Mouse (Mus musculus): ENCODE data around the gene Gm10392. TPM values are rescaled to one million over a fixed set of nuclear protein-coding genes. Genes with fewer than 3 reads are reported as not detected.

The Gm10392 gene
- polyA plus RNA-seq, 1 experiment = not detected

DNA sequence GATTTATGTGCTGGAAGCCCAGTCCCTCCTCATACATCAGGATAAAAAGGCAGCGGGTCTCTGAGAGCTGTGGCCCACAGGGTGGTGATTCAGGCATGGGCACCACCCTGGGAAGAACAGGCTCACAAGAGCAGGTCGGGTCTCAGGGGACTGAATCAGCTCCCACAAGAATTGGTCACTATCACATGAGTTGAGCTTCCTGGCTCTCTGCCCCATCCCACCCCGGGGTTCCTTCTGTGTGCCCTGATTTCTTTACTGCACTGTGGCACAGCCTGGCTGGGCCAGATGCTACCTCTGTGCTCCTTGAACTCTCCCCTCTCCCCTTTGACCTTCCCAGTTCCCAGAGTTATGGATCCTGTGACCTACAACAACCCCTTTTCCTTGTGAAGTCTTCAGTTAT is 36.0 kb downstream of the Gm10392 start:
- WGBS = 70% methylated on average over 3 of the region's 3 CpGs
- Histone ChIP-seq H3K27me3 (replicated peaks; ENCODE audit: control insufficient read depth, insufficient read depth, low read length) (no peaks in the 10 kb centered on the region), H3K27ac (ENCODE audit: insufficient read depth, low read depth, low read length) (no peak overlapping the region), H3K4me1 (ENCODE audit: control insufficient read depth, insufficient read depth, low read length) (no peaks in the 10 kb centered on the region), H3K36me3 (ENCODE audit: control insufficient read depth, insufficient read depth, low read length) (no peaks in the 10 kb centered on the region), H3K4me3 (ENCODE audit: insufficient read depth, low read depth, low read length) (no peak overlapping the region)
- no peak for TF ChIP-seq POLR2A (IDR thresholded peaks at IDR 0.05; ENCODE audit: low read depth, low read length)
- TF ChIP-seq CTCF (conservative IDR thresholded peaks at IDR 0.05; ENCODE audit: insufficient read depth, insufficient read length, low read depth, low read length) = no peak
- DNase-seq = no peak

DNA sequence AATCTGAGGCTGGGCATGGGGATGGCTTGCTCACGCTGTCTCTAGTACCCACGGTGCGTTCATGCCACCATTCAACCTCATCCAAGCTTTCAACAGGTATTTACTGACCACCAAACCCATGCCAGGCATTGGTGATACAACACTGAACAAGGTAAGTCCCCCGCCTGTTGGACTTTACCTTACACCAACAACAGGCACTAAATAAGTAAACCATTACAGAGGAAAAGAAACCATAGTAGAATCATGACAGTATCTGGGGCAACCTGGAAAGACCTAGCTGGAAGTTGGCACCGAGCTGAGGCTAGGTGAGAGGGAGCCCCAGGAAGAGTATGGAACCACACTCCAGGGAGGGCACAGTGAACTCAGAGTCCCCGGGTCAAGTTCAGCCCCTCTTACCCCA is 42.1 kb downstream of the Gm10392 start:
- H3K4me3 ChIP-seq (ENCODE audit: insufficient read depth, low read depth, low read length) = peak overlapping the region; percentile 14; the same call in 1 of the 2 replicates
- peak overlapping the region; percentile 87 for H3K27ac ChIP-seq (ENCODE audit: insufficient read depth, low read depth, low read length)
- H3K4me1 ChIP-seq (ENCODE audit: control insufficient read depth, insufficient read depth, low read length) = no peaks in the 10 kb centered on the region
- peak; percentile 63 for DNase-seq
- no peak for TF ChIP-seq CTCF (conservative IDR thresholded peaks at IDR 0.05; ENCODE audit: insufficient read depth, insufficient read length, low read depth, low read length)
- no peak for TF ChIP-seq POLR2A (IDR thresholded peaks at IDR 0.05; ENCODE audit: low read depth, low read length)
- no peaks in the 10 kb centered on the region for H3K27me3 ChIP-seq (replicated peaks; ENCODE audit: control insufficient read depth, insufficient read depth, low read length)
- WGBS = 57% methylated on average over 6 of the region's 6 CpGs
- no peaks in the 10 kb centered on the region for H3K36me3 ChIP-seq (ENCODE audit: control insufficient read depth, insufficient read depth, low read length)

DNA sequence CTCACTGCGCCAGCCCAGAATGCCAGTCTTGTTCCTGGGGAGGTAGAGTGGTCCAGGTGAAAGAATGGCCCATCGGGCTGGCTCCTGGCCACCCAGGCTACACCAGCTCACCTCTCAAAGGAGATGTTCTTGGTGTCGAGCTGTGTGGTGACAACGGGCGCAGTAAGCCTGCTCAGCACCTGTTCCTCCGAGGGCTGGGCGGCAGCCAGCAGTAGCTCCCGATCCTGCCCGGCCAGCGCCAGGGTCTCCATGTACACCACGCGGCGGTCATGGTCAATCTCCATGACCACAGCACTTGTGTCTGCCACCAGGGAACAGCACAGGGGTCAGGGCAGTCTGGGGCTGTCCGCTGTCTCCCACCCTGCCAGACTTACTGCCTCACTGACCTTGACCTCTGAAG is 42.8 kb downstream of the Gm10392 start:
- WGBS = 60% methylated on average over 14 of the region's 14 CpGs
- Histone ChIP-seq H3K36me3 (ENCODE audit: control insufficient read depth, insufficient read depth, low read length) (no peaks in the 10 kb centered on the region), H3K4me3 (ENCODE audit: insufficient read depth, low read depth, low read length) (no peak overlapping the region), H3K27me3 (replicated peaks; ENCODE audit: control insufficient read depth, insufficient read depth, low read length) (no peaks in the 10 kb centered on the region), H3K27ac (ENCODE audit: insufficient read depth, low read depth, low read length) (peak overlapping the region; percentile 87; the same call in 1 of the 2 replicates), H3K4me1 (ENCODE audit: control insufficient read depth, insufficient read depth, low read length) (no peaks in the 10 kb centered on the region)
- no peak for DNase-seq
- no peak for TF ChIP-seq CTCF (conservative IDR thresholded peaks at IDR 0.05; ENCODE audit: insufficient read depth, insufficient read length, low read depth, low read length)
- no peak for TF ChIP-seq POLR2A (IDR thresholded peaks at IDR 0.05; ENCODE audit: low read depth, low read length)

DNA sequence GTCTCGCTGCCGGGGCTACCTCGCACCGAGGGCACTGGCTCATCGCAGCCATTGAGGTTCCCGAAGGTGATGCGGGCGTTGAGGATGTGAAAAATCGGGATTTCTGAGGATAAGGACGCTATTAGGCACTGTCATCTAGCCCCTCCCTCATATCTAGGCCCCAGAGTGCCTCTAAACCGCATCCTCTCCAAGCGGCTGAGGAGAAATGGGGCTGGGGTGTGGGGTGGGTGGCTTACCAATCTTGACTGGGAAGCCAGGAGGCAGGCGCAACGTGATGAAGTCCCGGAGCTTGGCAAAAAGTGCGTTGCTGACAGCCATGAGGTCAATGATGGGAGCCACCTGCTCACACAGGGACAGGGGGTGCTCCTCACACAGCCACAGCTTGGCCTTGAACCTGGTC is 46.2 kb downstream of the Gm10392 start:
- no peaks in the 10 kb centered on the region for H3K27me3 ChIP-seq (replicated peaks; ENCODE audit: control insufficient read depth, insufficient read depth, low read length)
- no peaks in the 10 kb centered on the region for H3K36me3 ChIP-seq (ENCODE audit: control insufficient read depth, insufficient read depth, low read length)
- DNase-seq = no peak
- H3K27ac ChIP-seq (ENCODE audit: insufficient read depth, low read depth, low read length) = no peak overlapping the region
- TF ChIP-seq POLR2A (IDR thresholded peaks at IDR 0.05; ENCODE audit: low read depth, low read length) (no peak), CTCF (conservative IDR thresholded peaks at IDR 0.05; ENCODE audit: insufficient read depth, insufficient read length, low read depth, low read length) (no peak)
- H3K4me1 ChIP-seq (ENCODE audit: control insufficient read depth, insufficient read depth, low read length) = no peaks in the 10 kb centered on the region
- 94% methylated on average over 16 of the region's 16 CpGs for WGBS
- H3K4me3 ChIP-seq (ENCODE audit: insufficient read depth, low read depth, low read length) = no peak overlapping the region

DNA sequence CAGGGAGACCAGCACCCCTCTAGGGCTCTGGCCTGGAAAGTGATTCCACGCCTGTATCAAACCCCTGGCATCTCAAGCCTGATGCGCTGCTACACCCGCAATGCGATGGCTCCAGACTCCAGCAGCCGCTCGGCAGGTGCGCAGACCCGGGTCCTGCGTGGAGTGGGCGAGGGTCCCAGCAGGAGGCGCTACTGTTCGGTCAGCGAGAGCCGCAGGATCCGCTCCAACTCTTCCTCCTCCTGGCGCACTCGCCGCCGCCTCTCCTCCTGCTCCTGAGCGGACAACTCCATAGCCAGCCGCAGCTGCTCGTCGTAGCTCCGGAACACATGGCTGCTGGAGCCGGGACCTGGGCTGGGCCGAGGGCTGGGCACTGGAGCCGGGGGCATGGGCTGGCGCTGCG is 47.6 kb downstream of the Gm10392 start:
- TF ChIP-seq POLR2A (IDR thresholded peaks at IDR 0.05; ENCODE audit: low read depth, low read length) = no peak
- TF ChIP-seq CTCF (conservative IDR thresholded peaks at IDR 0.05; ENCODE audit: insufficient read depth, insufficient read length, low read depth, low read length) = no peak
- Histone ChIP-seq H3K4me1 (ENCODE audit: control insufficient read depth, insufficient read depth, low read length) (no peaks in the 10 kb centered on the region), H3K27ac (ENCODE audit: insufficient read depth, low read depth, low read length) (no peak overlapping the region), H3K4me3 (ENCODE audit: insufficient read depth, low read depth, low read length) (no peak overlapping the region), H3K36me3 (ENCODE audit: control insufficient read depth, insufficient read depth, low read length) (no peaks in the 10 kb centered on the region), H3K27me3 (replicated peaks; ENCODE audit: control insufficient read depth, insufficient read depth, low read length) (no peaks in the 10 kb centered on the region)
- 85% methylated on average over 29 of the region's 29 CpGs for WGBS
- no peak for DNase-seq

DNA sequence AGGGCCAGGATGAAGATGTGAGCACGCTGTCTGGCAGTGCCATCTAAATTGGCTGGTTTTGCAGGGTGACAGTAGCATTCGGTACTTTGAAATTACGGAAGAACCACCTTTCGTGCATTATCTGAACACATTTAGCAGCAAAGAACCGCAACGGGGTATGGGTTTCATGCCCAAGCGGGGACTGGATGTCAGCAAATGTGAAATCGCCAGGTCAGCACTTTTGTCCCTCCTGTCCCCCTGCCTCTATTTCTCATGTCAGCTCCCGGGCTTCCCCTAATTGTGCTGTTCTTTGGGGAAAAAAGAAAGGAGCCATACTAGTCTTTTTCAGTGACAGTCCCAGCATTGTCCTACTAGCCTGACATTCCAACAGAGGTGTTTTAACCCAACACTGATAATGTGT is 50.6 kb downstream of the Gm10392 start:
- TF ChIP-seq CTCF (conservative IDR thresholded peaks at IDR 0.05; ENCODE audit: insufficient read depth, insufficient read length, low read depth, low read length) (no peak), POLR2A (IDR thresholded peaks at IDR 0.05; ENCODE audit: low read depth, low read length) (no peak)
- Histone ChIP-seq H3K27ac (ENCODE audit: insufficient read depth, low read depth, low read length) (no peak overlapping the region), H3K4me3 (ENCODE audit: insufficient read depth, low read depth, low read length) (no peak overlapping the region), H3K4me1 (ENCODE audit: control insufficient read depth, insufficient read depth, low read length) (no peaks in the 10 kb centered on the region), H3K36me3 (ENCODE audit: control insufficient read depth, insufficient read depth, low read length) (no peaks in the 10 kb centered on the region), H3K27me3 (replicated peaks; ENCODE audit: control insufficient read depth, insufficient read depth, low read length) (no peaks in the 10 kb centered on the region)
- DNase-seq = no peak
- 90% methylated on average over 9 of the region's 9 CpGs for WGBS

DNA sequence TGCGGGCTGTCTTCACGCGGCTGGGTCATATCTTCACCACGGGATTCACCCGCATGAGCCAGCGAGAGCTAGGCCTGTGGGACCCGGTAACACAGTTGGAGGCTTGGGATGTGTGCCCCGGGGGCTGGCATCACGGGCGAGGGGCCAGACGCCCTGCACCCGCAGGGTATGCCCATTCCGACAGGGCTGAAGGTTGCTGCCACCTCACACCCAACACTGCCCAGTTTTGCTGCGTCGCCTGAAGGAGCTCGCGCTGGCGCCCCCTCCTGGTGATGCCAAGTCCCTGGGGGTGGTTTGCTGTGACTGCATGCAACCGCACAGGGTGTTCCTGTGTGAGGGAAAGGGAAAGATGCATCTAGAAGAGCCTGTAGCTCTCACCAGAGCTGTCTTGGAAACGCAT is 51.2 kb downstream of the Gm10392 start:
- WGBS = 11% methylated on average over 20 of the region's 20 CpGs
- Histone ChIP-seq H3K4me1 (ENCODE audit: control insufficient read depth, insufficient read depth, low read length) (no peaks in the 10 kb centered on the region), H3K4me3 (ENCODE audit: insufficient read depth, low read depth, low read length) (no peak overlapping the region), H3K27ac (ENCODE audit: insufficient read depth, low read depth, low read length) (no peak overlapping the region), H3K36me3 (ENCODE audit: control insufficient read depth, insufficient read depth, low read length) (no peaks in the 10 kb centered on the region), H3K27me3 (replicated peaks; ENCODE audit: control insufficient read depth, insufficient read depth, low read length) (no peaks in the 10 kb centered on the region)
- TF ChIP-seq POLR2A (IDR thresholded peaks at IDR 0.05; ENCODE audit: low read depth, low read length) = no peak
- TF ChIP-seq CTCF (conservative IDR thresholded peaks at IDR 0.05; ENCODE audit: insufficient read depth, insufficient read length, low read depth, low read length) = peak; percentile 83
- DNase-seq = peak; percentile 82

Data from kidney, adult 2 months (tissue).